Mouse (Mus musculus): Measurements from ENCODE around the gene Rnf10. TPM values are rescaled to one million over a fixed set of nuclear protein-coding genes. Genes with fewer than 3 reads are reported as not detected.
A peak's percentile ranks its signal among the peaks of the same experiment; 100 is the strongest.

The Rnf10 gene
- polyA plus RNA-seq, 2 experiments, result 60.2 to 97.0 TPM

DNA sequence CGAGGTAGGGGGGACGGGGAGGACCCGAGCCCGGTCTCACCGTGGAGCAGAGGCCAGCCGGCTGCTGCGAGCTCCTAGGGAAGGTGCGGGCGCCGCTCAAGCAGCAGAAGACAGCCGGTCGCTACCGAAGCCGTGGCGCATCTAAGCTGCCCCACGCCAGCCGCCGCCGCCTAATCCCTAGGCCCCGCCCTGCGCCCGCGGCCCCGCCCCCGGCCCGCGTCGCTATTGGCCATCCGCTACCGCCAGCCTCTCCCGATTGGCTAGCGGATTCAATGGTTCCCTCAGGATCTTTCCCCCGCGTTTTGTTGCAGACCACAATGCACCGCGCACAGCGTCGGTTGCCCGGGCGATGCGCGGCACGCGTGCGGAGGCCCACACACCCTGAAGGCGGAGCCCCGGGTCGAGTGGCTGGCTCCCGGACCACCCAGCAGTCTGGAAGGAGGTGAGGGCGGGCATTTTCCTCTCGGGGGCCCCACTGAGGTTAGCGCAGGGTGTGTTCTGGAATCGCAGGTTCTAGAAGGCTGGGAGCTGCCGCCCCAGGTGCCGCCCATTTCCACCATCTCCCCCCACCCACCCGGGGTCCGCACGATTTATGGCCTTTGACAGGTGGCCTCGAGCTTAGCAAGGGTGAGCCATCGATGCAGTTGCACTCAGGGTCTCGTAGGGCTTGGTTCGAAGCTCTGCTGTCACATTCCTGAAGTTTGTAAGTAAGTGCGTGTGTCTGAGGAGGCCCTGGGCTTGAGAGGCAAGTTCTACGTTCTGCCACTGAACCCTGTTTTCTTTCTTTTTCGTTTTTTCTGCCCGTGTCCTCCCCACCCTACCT, 28.3 kb upstream of the Rnf10 start, which contains the start of gene Dynll1:
Gene Dynll1 (minus strand): TSS at position 208 of the 823 bp plus-strand sequence.
- TF ChIP-seq EP300 (IDR thresholded peaks at IDR 0.05; ENCODE audit: low read depth) (peak; percentile 69), CTCF (IDR thresholded peaks at IDR 0.05; ENCODE audit: low read depth) (peak; percentile 20; the same call in 1 of the 2 replicates)
- H3K36me3 ChIP-seq (replicated peaks; ENCODE audit: control insufficient read depth, insufficient read depth, low read depth), result peaks cover 31% of the 10 kb centered on the region
- no peaks in the 10 kb centered on the region for H3K9me3 ChIP-seq (ENCODE audit: control insufficient read depth, low read length)
- peak within 1 kb of the TSS; percentile 95 for H3K4me2 ChIP-seq (ENCODE audit: low read depth)
- WGBS (ENCODE audit: insufficient replicate concordance), result under 1% methylated on average over 66 of the region's 66 CpGs
- H3K27me3 ChIP-seq (ENCODE audit: control insufficient read depth, insufficient read depth, low read length), result no peaks in the 10 kb centered on the region
- peak within 1 kb of the TSS; percentile 89 for H3K9ac ChIP-seq (replicated peaks)
- H3K27ac ChIP-seq, result peak within 1 kb of the TSS; percentile 74
- DNase-seq (ENCODE audit: low read depth in 3 of 3, low spot score in 3 of 3), result peak; percentile 97 to 98 (median 98)
- peak; percentile 95 for ATAC-seq (ENCODE audit: insufficient read depth)
- peak within 1 kb of the TSS; percentile 86 to 94 for H3K4me3 ChIP-seq (ENCODE audit: insufficient read depth in 1 of 2, low read depth in 2 of 2, low read length in 2 of 2)
- peaks cover 24 to 38% of the 10 kb centered on the region in 2 experiments for H3K4me1 ChIP-seq (replicated peaks; ENCODE audit: control insufficient read depth in 2 of 2, insufficient read depth in 2 of 2, low read length in 1 of 2)

DNA sequence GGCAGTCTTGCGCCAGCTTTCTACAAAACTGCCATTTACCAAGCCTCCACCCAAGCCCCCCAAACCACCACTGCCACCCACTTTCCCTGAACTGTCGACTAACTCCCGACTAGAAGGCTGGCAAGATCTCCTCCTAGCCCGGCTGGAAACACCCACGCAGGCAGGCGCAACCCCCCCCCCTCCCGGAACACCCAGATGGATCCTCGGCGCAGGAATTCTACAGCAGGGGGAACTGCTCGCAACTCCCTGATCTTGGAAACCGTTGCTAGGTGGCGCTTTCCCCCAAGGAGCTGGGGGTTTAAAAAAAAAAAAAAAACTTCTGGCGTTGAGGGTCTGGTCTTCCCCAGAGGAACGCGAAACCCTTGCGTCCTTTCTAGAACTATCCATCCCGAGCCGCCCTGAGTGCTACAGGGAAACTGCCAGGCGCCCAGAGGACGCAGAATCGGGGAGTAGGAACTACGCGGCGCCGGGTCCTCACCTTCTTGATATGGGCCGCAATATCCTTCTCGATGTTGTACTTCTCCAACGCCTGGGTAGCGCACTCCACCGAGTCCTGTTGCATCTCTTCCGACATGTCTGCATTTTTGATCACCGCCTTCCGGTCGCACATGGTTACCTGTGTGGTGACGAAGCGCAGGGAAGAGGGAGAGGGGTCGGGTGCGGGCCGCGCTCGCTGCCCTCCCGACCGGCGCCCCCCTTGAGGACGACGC, 27.5 kb upstream of the Rnf10 start:
- peak overlapping the region; percentile 74 for H3K27ac ChIP-seq
- under 1% methylated on average over 46 of the region's 46 CpGs for WGBS (ENCODE audit: insufficient replicate concordance)
- TF ChIP-seq EP300 (IDR thresholded peaks at IDR 0.05; ENCODE audit: low read depth), result no peak
- TF ChIP-seq CTCF (IDR thresholded peaks at IDR 0.05; ENCODE audit: low read depth), result peak; percentile 32; the same call in 1 of the 2 replicates
- H3K4me1 ChIP-seq (replicated peaks; ENCODE audit: control insufficient read depth in 2 of 2, insufficient read depth in 2 of 2, low read length in 1 of 2), result peaks cover 25 to 41% of the 10 kb centered on the region in 2 experiments
- H3K9ac ChIP-seq (replicated peaks), result peak overlapping the region; percentile 89
- ATAC-seq (ENCODE audit: insufficient read depth) (peak; percentile 19), DNase-seq (ENCODE audit: low read depth in 3 of 3, low spot score in 3 of 3) (no peak)
- no peaks in the 10 kb centered on the region for H3K27me3 ChIP-seq (ENCODE audit: control insufficient read depth, insufficient read depth, low read length)
- H3K4me3 ChIP-seq (ENCODE audit: insufficient read depth in 1 of 2, low read depth in 2 of 2, low read length in 2 of 2), result peak overlapping the region; percentile 86 to 94
- H3K9me3 ChIP-seq (ENCODE audit: control insufficient read depth, low read length), result no peaks in the 10 kb centered on the region
- peaks cover 34% of the 10 kb centered on the region for H3K36me3 ChIP-seq (replicated peaks; ENCODE audit: control insufficient read depth, insufficient read depth, low read depth)
- H3K4me2 ChIP-seq (ENCODE audit: low read depth), result peak overlapping the region; percentile 84

DNA sequence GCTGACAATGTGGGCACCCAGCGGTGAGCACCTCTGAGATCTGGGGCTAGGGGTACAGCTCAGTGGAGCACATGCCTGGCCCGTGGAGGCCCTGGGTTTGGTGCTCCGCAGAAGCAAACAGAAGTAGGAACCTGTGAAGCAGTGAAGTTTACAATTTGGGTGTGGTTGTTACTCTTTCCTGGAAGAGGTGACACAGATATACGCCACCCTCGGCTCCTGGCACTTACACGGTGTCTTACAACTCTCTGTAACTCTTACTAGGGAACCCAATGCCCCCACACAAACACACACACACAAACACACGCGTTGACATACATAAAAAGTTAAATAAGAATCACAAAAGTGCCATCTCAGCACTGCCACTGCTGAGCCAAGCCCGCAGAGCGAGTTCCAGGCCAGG, 23.6 kb upstream of the Rnf10 start:
- Histone ChIP-seq H3K36me3 (replicated peaks; ENCODE audit: control insufficient read depth, insufficient read depth, low read depth) (peaks cover 38% of the 10 kb centered on the region), H3K4me1 (replicated peaks; ENCODE audit: control insufficient read depth in 2 of 2, insufficient read depth in 2 of 2, low read length in 1 of 2) (peaks cover 17 to 33% of the 10 kb centered on the region in 2 experiments)

DNA sequence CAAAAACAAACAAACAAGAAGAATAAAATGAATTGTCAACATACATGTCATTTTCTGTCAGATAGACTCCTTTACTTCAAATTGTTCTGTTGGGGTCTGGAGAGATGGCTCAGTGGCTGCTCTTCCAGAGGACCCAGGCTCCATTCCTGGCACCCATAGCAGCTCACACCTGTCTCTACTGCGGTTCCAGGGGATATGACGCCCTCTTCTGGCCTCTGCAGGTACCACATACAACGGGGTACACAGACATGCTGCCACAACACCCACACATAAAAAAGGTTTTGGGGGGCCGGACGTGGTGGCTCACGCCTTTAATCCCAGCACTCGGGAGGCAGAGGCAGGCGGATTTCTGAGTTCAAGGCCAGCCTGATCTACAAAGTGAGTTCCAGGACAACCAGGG, 21.5 kb upstream of the Rnf10 start:
- 80% methylated on average over 8 of the region's 8 CpGs for WGBS (ENCODE audit: insufficient replicate concordance)
- H3K4me3 ChIP-seq (ENCODE audit: insufficient read depth in 1 of 2, low read depth in 2 of 2, low read length in 2 of 2), result no peak overlapping the region
- TF ChIP-seq EP300 (IDR thresholded peaks at IDR 0.05; ENCODE audit: low read depth) (no peak), CTCF (IDR thresholded peaks at IDR 0.05; ENCODE audit: low read depth) (peak; percentile 69)

More for the DNA sequence above, 23.6 kb upstream of the Rnf10 start:
- Histone ChIP-seq H3K9ac (replicated peaks) (peak overlapping the region; percentile 35; the same call in 1 of the 2 replicates), H3K4me2 (ENCODE audit: low read depth) (peak overlapping the region; percentile 39), H3K27ac (peak overlapping the region; percentile 59), H3K4me3 (ENCODE audit: insufficient read depth in 1 of 2, low read depth in 2 of 2, low read length in 2 of 2) (no peak overlapping the region), H3K27me3 (ENCODE audit: control insufficient read depth, insufficient read depth, low read length) (no peaks in the 10 kb centered on the region), H3K9me3 (ENCODE audit: control insufficient read depth, low read length) (no peaks in the 10 kb centered on the region)
- no peak for TF ChIP-seq CTCF (IDR thresholded peaks at IDR 0.05; ENCODE audit: low read depth)
- TF ChIP-seq EP300 (IDR thresholded peaks at IDR 0.05; ENCODE audit: low read depth), result no peak
- no peak for DNase-seq (ENCODE audit: low read depth in 3 of 3, low spot score in 3 of 3)
- WGBS (ENCODE audit: insufficient replicate concordance), result 50% methylated on average over 10 of the region's 10 CpGs
- no peak for ATAC-seq (ENCODE audit: insufficient read depth)

DNA sequence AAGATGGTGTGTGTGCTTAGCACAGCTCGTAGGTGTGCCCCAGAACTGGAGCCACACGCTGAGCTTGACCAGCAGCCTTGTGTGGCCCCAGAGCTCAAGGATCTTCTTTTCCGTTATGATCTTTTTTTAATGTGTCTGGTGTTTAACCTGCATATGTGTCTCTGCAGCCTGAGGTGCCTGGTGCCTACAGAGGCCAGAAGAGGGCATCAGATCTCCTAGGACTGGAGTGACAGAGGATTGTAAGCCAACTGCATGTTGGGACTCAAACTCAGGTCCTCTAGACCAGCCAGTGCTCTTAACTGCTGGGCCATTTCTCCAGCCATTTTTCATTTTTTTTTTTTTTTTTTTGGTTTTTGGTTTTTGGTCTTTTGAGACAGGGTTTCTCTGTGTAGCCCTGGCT, 12.0 kb upstream of the Rnf10 start:
- Histone ChIP-seq H3K4me1 (replicated peaks; ENCODE audit: control insufficient read depth in 2 of 2, insufficient read depth in 2 of 2, low read length in 1 of 2) (peaks cover 3 to 6% of the 10 kb centered on the region in 2 experiments), H3K27ac (no peak overlapping the region), H3K4me3 (ENCODE audit: insufficient read depth in 1 of 2, low read depth in 2 of 2, low read length in 2 of 2) (no peak overlapping the region), H3K36me3 (replicated peaks; ENCODE audit: control insufficient read depth, insufficient read depth, low read depth) (peaks cover 24% of the 10 kb centered on the region), H3K9ac (replicated peaks) (no peak overlapping the region), H3K9me3 (ENCODE audit: control insufficient read depth, low read length) (no peaks in the 10 kb centered on the region), H3K4me2 (ENCODE audit: low read depth) (no peak overlapping the region), H3K27me3 (ENCODE audit: control insufficient read depth, insufficient read depth, low read length) (no peaks in the 10 kb centered on the region)
- ATAC-seq (ENCODE audit: insufficient read depth) (no peak), DNase-seq (ENCODE audit: low read depth in 3 of 3, low spot score in 3 of 3) (no peak)
- WGBS (ENCODE audit: insufficient replicate concordance), result 83% methylated on average over 3 of the region's 3 CpGs
- TF ChIP-seq EP300 (IDR thresholded peaks at IDR 0.05; ENCODE audit: low read depth) (no peak), CTCF (IDR thresholded peaks at IDR 0.05; ENCODE audit: low read depth) (peak; percentile 72)

More for the DNA sequence above, 21.5 kb upstream of the Rnf10 start:
- H3K36me3 ChIP-seq (replicated peaks; ENCODE audit: control insufficient read depth, insufficient read depth, low read depth), result peaks cover 36% of the 10 kb centered on the region
- H3K9me3 ChIP-seq (ENCODE audit: control insufficient read depth, low read length), result no peaks in the 10 kb centered on the region
- H3K27me3 ChIP-seq (ENCODE audit: control insufficient read depth, insufficient read depth, low read length), result no peaks in the 10 kb centered on the region
- ATAC-seq (ENCODE audit: insufficient read depth) (no peak), DNase-seq (ENCODE audit: low read depth in 3 of 3, low spot score in 3 of 3) (no peak)
- no peak overlapping the region for H3K9ac ChIP-seq (replicated peaks)
- H3K27ac ChIP-seq, result no peak overlapping the region
- peaks cover 12 to 27% of the 10 kb centered on the region in 2 experiments for H3K4me1 ChIP-seq (replicated peaks; ENCODE audit: control insufficient read depth in 2 of 2, insufficient read depth in 2 of 2, low read length in 1 of 2)
- no peak overlapping the region for H3K4me2 ChIP-seq (ENCODE audit: low read depth)

Measured in liver, embryonic 14.5 days (tissue).